Mouse (Mus musculus) bone marrow macrophage, adult 2 months (primary cell): Measurements from ENCODE around the gene Fadd.

ENCODE experiments used
- CTCF ChIP-seq: IDR thresholded peaks from 2 replicates; pipeline ENCODE4 v1.5.1; 2012; ENCODE audit warnings: low read depth, mild to moderate bottlenecking, low read length, moderate library complexity
- POLR2A ChIP-seq: IDR thresholded peaks from 2 replicates; pipeline ENCODE4 v1.6.1; 2012; ENCODE audit warnings: mild to moderate bottlenecking, low read depth, low read length, borderline replicate concordance

GRCm38 (mm10) chr7:144554123-144554472, 28.2 kb downstream of the Fadd start:
- TF ChIP-seq POLR2A (no peak), CTCF (no peak)
